Mouse (Mus musculus): Measurements from ENCODE around the gene 5730455P16Rik.
A peak's percentile ranks its signal among the peaks of the same experiment; 100 is the strongest.
"Not testable (repeated sequence)": the region's sequence is repeated elsewhere in the genome, so short reads cannot be mapped to it uniquely, and the experiment has no call there.

The 5730455P16Rik gene

GRCm38 (mm10) chr11:80377712-80378451 lies at the start of gene 5730455P16Rik:
Gene 5730455P16Rik, minus strand, starts transcription at chr11:80378034.
- peak; percentile 54 to 77 for DNase-seq

- DNase-seq: not testable (repeated sequence)
Observed at GRCm38 (mm10) chr11:80426029-80426813, 48.4 kb upstream of the 5730455P16Rik start.

GRCm38 (mm10) chr11:80425247-80425778 lies 47.5 kb upstream of the 5730455P16Rik start:
- DNase-seq: no peak

- DNase-seq: no peak
Observed at GRCm38 (mm10) chr11:80424691-80425090, 46.9 kb upstream of the 5730455P16Rik start.

- DNase-seq: no peak
Observed at GRCm38 (mm10) chr11:80421421-80422047, 43.7 kb upstream of the 5730455P16Rik start.

- DNase-seq: no peak
Observed at GRCm38 (mm10) chr11:80420202-80420984, 42.6 kb upstream of the 5730455P16Rik start.

GRCm38 (mm10) chr11:80419743-80420142 lies 41.9 kb upstream of the 5730455P16Rik start:
- DNase-seq: no peak

- DNase-seq: no peak
Observed at GRCm38 (mm10) chr11:80417085-80417484, 39.3 kb upstream of the 5730455P16Rik start.

- DNase-seq: no peak
Observed at GRCm38 (mm10) chr11:80410377-80410776, 32.5 kb upstream of the 5730455P16Rik start.

- DNase-seq: not testable (repeated sequence)
Observed at GRCm38 (mm10) chr11:80407878-80408277, 30.0 kb upstream of the 5730455P16Rik start.

GRCm38 (mm10) chr11:80396617-80397016 lies 18.8 kb upstream of the 5730455P16Rik start:
- no peak for DNase-seq

GRCm38 (mm10) chr11:80395930-80396329 lies 18.1 kb upstream of the 5730455P16Rik start:
- DNase-seq: no peak

- DNase-seq: no peak
Observed at GRCm38 (mm10) chr11:80391407-80392120, 13.7 kb upstream of the 5730455P16Rik start.

GRCm38 (mm10) chr11:80389885-80390284 lies 12.1 kb upstream of the 5730455P16Rik start:
- no peak for DNase-seq

GRCm38 (mm10) chr11:80386790-80387189 lies 9.0 kb upstream of the 5730455P16Rik start:
- no peak for DNase-seq

GRCm38 (mm10) chr11:80385055-80385454 lies 7.2 kb upstream of the 5730455P16Rik start:
- DNase-seq: no peak

GRCm38 (mm10) chr11:80384461-80384860 lies 6.6 kb upstream of the 5730455P16Rik start:
- DNase-seq: no peak

GRCm38 (mm10) chr11:80383626-80384046 lies 5.8 kb upstream of the 5730455P16Rik start:
- DNase-seq: no peak

GRCm38 (mm10) chr11:80383019-80383625 lies 5.3 kb upstream of the 5730455P16Rik start, which contains the start of gene Zfp207:
Gene Zfp207, plus strand, starts transcription at chr11:80383279.
- peak; percentile 94 to 98 for DNase-seq

- DNase-seq: peak; percentile 9 to 40
Observed at GRCm38 (mm10) chr11:80382626-80383018, 4.8 kb upstream of the 5730455P16Rik start.

GRCm38 (mm10) chr11:80379184-80379583 lies 1.4 kb upstream of the 5730455P16Rik start:
- DNase-seq: not testable (repeated sequence)

Data from spleen, adult 18-20 months (tissue).